Mouse (Mus musculus): ENCODE results near the gene Tbc1d8. TPM values are rescaled to one million over a fixed set of nuclear protein-coding genes. Genes with fewer than 3 reads are reported as not detected.

The Tbc1d8 gene
- polyA plus RNA-seq, 1 experiment = 21.8 TPM

DNA sequence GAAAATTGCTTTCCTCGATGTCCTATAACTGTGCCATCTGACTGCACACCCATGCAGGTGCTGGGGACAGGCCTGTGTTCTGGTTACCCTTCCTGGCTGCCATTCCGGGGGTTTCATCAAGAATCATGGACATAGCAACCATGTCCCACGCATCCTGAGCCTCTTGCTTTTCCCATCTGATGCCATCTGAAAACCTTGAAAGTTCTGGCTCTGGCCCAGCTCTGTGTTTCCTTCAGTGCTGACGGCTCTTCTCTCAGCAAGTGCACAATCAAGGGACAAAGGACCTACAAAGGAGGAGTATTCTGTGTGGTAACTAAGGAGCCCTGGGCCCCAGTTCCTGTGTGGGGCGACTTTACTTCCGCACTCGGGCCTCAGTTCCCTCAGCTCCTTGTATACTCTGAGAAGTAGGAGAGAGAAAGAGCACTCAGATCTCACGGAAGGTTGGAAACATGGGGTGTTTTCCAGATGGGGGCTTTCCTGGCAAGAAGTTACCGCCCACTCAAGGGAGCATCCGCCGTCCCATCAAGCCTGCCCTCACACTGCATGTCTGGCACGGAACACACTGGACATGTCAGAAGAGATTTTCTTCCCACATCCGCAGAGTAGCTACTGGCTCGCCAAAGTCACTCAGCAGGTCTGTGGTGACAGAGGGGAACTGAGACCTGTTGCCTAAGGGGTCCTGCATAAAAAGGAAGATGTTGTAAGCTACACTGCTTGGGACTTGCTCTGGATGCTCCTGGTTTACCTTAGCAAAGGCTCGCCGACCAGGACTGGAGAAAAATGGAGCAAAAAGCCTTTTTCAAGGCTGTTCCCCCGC is 24.5 kb upstream of the Tbc1d8 start:
- Histone ChIP-seq H3K27me3 (ENCODE audit: control insufficient read depth, insufficient read depth, low read length) (no peaks in the 10 kb centered on the region), H3K4me1 (ENCODE audit: control insufficient read depth, insufficient read depth, insufficient read length) (peaks cover 10% of the 10 kb centered on the region; the same call in 1 of the 2 replicates), H3K4me3 (ENCODE audit: extremely low read depth, insufficient read depth, insufficient read length) (no peak overlapping the region), H3K36me3 (ENCODE audit: control insufficient read depth, insufficient read depth, low read length) (no peaks in the 10 kb centered on the region), H3K27ac (ENCODE audit: insufficient read depth, low read length) (peak overlapping the region; percentile 59)
- WGBS = 47% methylated on average over 17 of the region's 17 CpGs
- DNase-seq (ENCODE audit: low read depth in 1 of 2, low spot score in 2 of 2) = peak in 1 of 2 experiments; percentile 20
- TF ChIP-seq POLR2A (IDR thresholded peaks at IDR 0.05; ENCODE audit: low read depth, low read length) (no peak), CTCF (IDR thresholded peaks at IDR 0.05; ENCODE audit: extremely low read depth, insufficient read depth, insufficient read length, insufficient replicate concordance) (no peak)

DNA sequence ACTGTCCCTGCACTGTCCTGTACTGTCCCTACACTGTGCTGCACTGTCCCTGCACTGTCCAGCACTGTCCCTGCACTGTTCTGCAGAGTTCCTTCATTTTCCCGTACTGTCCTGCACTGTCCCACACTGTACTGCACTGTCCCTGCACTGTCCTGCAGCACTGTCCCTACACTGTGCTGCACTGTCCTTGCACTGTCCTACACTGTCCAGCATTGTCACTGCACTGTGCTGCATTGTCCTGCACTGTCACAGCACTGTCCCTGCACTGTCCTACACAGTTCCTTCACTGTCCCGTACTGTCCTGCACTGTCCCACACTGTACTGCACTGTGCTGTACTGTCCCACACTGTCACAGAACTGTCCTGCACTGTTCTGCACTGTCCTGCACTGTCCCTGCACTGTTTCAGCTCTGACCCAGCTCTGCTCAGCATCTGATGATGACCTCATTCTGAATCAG is 21.0 kb upstream of the Tbc1d8 start:
- Histone ChIP-seq H3K4me1 (ENCODE audit: control insufficient read depth, insufficient read depth, insufficient read length) (peaks cover 10% of the 10 kb centered on the region; the same call in 1 of the 2 replicates), H3K27ac (ENCODE audit: insufficient read depth, low read length) (no peak overlapping the region), H3K36me3 (ENCODE audit: control insufficient read depth, insufficient read depth, low read length) (no peaks in the 10 kb centered on the region), H3K4me3 (ENCODE audit: extremely low read depth, insufficient read depth, insufficient read length) (no peak overlapping the region), H3K27me3 (ENCODE audit: control insufficient read depth, insufficient read depth, low read length) (no peaks in the 10 kb centered on the region)
- 86% methylated on average over 2 of the region's 2 CpGs for WGBS
- TF ChIP-seq POLR2A (IDR thresholded peaks at IDR 0.05; ENCODE audit: low read depth, low read length) = no peak
- TF ChIP-seq CTCF (IDR thresholded peaks at IDR 0.05; ENCODE audit: extremely low read depth, insufficient read depth, insufficient read length, insufficient replicate concordance) = no peak
- no peak for DNase-seq (ENCODE audit: low read depth in 1 of 2, low spot score in 2 of 2)

DNA sequence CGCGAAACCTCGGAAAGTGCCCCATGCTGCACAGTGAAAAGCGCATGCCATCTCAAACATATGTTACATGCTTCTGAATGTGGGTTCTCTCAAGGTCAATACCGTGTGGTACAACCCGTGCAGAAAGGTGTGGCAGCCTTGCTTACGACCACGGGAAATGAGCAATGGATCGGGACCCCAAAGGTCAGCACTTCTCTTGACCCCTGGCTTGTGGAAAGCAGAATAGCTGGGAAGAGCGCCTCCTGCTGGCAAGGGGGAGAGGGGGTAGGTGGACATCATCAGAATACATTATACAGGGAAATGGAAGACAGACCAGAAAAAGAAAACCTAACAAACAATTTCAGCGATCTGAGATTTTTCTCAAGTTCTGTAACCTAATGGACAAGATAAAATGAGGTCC is 19.2 kb upstream of the Tbc1d8 start:
- Histone ChIP-seq H3K4me3 (ENCODE audit: extremely low read depth, insufficient read depth, insufficient read length) (no peak overlapping the region), H3K4me1 (ENCODE audit: control insufficient read depth, insufficient read depth, insufficient read length) (peaks cover 6% of the 10 kb centered on the region; the same call in 1 of the 2 replicates), H3K27ac (ENCODE audit: insufficient read depth, low read length) (no peak overlapping the region), H3K27me3 (ENCODE audit: control insufficient read depth, insufficient read depth, low read length) (no peaks in the 10 kb centered on the region), H3K36me3 (ENCODE audit: control insufficient read depth, insufficient read depth, low read length) (no peaks in the 10 kb centered on the region)
- no peak for DNase-seq (ENCODE audit: low read depth in 1 of 2, low spot score in 2 of 2)
- 94% methylated on average over 11 of the region's 11 CpGs for WGBS
- no peak for TF ChIP-seq CTCF (IDR thresholded peaks at IDR 0.05; ENCODE audit: extremely low read depth, insufficient read depth, insufficient read length, insufficient replicate concordance)
- no peak for TF ChIP-seq POLR2A (IDR thresholded peaks at IDR 0.05; ENCODE audit: low read depth, low read length)

DNA sequence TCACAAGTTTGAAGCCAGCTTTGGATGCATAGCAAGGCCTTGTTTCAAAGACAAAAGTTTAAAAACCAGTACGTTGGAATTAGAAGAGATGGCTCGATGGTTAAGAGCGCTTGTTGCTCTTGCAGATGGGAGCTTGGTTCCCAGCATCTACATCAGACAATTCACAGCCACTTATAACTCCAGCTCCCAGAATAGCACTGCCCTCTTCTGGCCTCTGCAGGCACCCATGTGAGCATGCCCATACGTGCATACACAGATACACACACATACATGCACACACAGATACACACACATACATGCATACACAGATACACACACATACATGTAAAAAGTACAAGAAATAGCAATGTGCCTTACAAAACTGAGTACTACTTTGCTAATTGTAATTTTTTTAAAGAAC is 18.4 kb upstream of the Tbc1d8 start:
- no peak overlapping the region for H3K4me3 ChIP-seq (ENCODE audit: extremely low read depth, insufficient read depth, insufficient read length)
- DNase-seq (ENCODE audit: low read depth in 1 of 2, low spot score in 2 of 2) = no peak
- TF ChIP-seq POLR2A (IDR thresholded peaks at IDR 0.05; ENCODE audit: low read depth, low read length) (no peak), CTCF (IDR thresholded peaks at IDR 0.05; ENCODE audit: extremely low read depth, insufficient read depth, insufficient read length, insufficient replicate concordance) (no peak)
- H3K27ac ChIP-seq (ENCODE audit: insufficient read depth, low read length) = no peak overlapping the region
- H3K36me3 ChIP-seq (ENCODE audit: control insufficient read depth, insufficient read depth, low read length) = no peaks in the 10 kb centered on the region
- no peaks in the 10 kb centered on the region for H3K4me1 ChIP-seq (ENCODE audit: control insufficient read depth, insufficient read depth, insufficient read length)
- no peaks in the 10 kb centered on the region for H3K27me3 ChIP-seq (ENCODE audit: control insufficient read depth, insufficient read depth, low read length)
- whole genome bisulfite sequencing = 97% methylated on average over 4 of the region's 4 CpGs

DNA sequence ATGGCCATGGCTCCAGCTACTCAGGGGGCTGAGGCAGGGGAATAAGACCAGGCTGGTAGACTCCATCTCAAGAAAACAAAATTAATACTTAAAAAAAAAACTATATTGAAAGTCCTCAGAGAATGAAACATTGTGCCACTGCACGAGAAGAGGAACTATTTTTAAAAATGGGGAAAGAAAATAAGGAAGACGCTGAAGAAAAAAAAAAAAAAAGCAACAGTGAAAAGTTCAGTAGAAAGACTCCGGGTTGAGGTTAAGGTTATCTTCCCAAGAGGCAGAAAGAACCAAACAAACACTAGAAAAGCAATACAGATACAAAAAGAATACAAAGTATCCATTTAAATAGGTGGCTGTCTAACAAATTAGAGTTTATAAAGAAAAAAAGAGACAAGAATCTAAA is 15.1 kb upstream of the Tbc1d8 start:
- H3K27me3 ChIP-seq (ENCODE audit: control insufficient read depth, insufficient read depth, low read length) = no peaks in the 10 kb centered on the region
- H3K27ac ChIP-seq (ENCODE audit: insufficient read depth, low read length) = no peak overlapping the region
- H3K36me3 ChIP-seq (ENCODE audit: control insufficient read depth, insufficient read depth, low read length) = no peaks in the 10 kb centered on the region
- H3K4me3 ChIP-seq (ENCODE audit: extremely low read depth, insufficient read depth, insufficient read length) = no peak overlapping the region
- DNase-seq (ENCODE audit: low read depth in 1 of 2, low spot score in 2 of 2) = no peak
- TF ChIP-seq CTCF (IDR thresholded peaks at IDR 0.05; ENCODE audit: extremely low read depth, insufficient read depth, insufficient read length, insufficient replicate concordance) (no peak), POLR2A (IDR thresholded peaks at IDR 0.05; ENCODE audit: low read depth, low read length) (no peak)
- WGBS = 12% methylated on average over 3 of the region's 3 CpGs
- H3K4me1 ChIP-seq (ENCODE audit: control insufficient read depth, insufficient read depth, insufficient read length) = no peaks in the 10 kb centered on the region

DNA sequence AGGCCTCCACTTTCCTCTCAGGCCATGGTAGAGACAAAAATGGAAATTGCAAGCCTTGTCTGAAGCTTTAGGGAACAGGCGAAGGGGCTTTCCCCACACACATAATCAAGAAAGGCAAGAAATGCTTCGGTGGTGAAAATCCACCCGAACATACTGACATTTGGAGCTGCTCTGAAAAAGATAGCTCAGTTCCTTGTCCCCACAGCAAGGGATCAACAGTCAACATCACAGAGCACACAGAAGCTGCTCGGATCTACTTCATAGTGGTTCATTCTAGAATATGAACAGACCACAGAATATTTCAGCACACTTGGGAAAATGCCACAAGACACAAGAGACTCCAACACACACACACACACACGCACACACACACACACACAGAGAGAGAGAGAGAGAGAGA is 14.6 kb upstream of the Tbc1d8 start:
- WGBS = 30% methylated on average over 5 of the region's 5 CpGs
- H3K27ac ChIP-seq (ENCODE audit: insufficient read depth, low read length) = no peak overlapping the region

DNA sequence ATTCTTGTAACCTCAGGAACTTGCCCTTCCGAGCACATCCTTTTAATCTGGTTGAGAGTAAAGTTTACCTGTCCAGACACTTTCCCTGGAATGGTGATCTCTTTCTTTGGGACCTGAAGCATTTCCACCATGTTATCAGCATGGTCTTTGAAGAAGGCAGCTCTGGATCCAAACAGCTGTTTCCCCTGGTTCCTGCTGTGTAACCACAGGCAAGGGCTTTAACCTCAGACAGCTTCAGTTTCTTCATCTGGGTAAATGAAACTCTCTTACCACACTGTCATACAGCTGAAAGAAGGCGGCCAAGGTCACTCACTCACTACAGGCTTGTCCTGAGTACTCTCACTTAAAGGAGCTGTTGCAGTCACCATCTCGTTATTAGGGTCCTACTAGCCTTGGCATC is 8.8 kb upstream of the Tbc1d8 start:
- 31% methylated on average over 3 of the region's 3 CpGs for WGBS
- Histone ChIP-seq H3K27me3 (ENCODE audit: control insufficient read depth, insufficient read depth, low read length) (no peaks in the 10 kb centered on the region), H3K4me3 (ENCODE audit: extremely low read depth, insufficient read depth, insufficient read length) (no peak overlapping the region), H3K36me3 (ENCODE audit: control insufficient read depth, insufficient read depth, low read length) (no peaks in the 10 kb centered on the region), H3K27ac (ENCODE audit: insufficient read depth, low read length) (no peak overlapping the region), H3K4me1 (ENCODE audit: control insufficient read depth, insufficient read depth, insufficient read length) (no peaks in the 10 kb centered on the region)
- TF ChIP-seq POLR2A (IDR thresholded peaks at IDR 0.05; ENCODE audit: low read depth, low read length) (no peak), CTCF (IDR thresholded peaks at IDR 0.05; ENCODE audit: extremely low read depth, insufficient read depth, insufficient read length, insufficient replicate concordance) (no peak)
- DNase-seq (ENCODE audit: low read depth in 1 of 2, low spot score in 2 of 2) = no peak

More for the DNA sequence above, 14.6 kb upstream of the Tbc1d8 start:
- TF ChIP-seq POLR2A (IDR thresholded peaks at IDR 0.05; ENCODE audit: low read depth, low read length) (no peak), CTCF (IDR thresholded peaks at IDR 0.05; ENCODE audit: extremely low read depth, insufficient read depth, insufficient read length, insufficient replicate concordance) (no peak)
- H3K4me3 ChIP-seq (ENCODE audit: extremely low read depth, insufficient read depth, insufficient read length) = no peak overlapping the region
- DNase-seq (ENCODE audit: low read depth in 1 of 2, low spot score in 2 of 2) = no peak
- H3K36me3 ChIP-seq (ENCODE audit: control insufficient read depth, insufficient read depth, low read length) = no peaks in the 10 kb centered on the region
- no peaks in the 10 kb centered on the region for H3K4me1 ChIP-seq (ENCODE audit: control insufficient read depth, insufficient read depth, insufficient read length)
- H3K27me3 ChIP-seq (ENCODE audit: control insufficient read depth, insufficient read depth, low read length) = no peaks in the 10 kb centered on the region
